Mouse (Mus musculus): ENCODE measurements around the gene Ccdc162.

- TF ChIP-seq CTCF (IDR thresholded peaks at IDR 0.05; ENCODE audit: low read depth, low read length) (no peak), GATA1 (IDR thresholded peaks at IDR 0.05; ENCODE audit: borderline replicate concordance, low read length) (no peak)
Observed at GRCm38 (mm10) chr10:41586947-41587852, 129.2 kb downstream of the Ccdc162 start.
